Mouse (Mus musculus): Measurements from ENCODE around the gene Olfr649. TPM values are rescaled to one million over a fixed set of nuclear protein-coding genes. Genes with fewer than 3 reads are reported as not detected.

Olfr649 gene
- polyA plus RNA-seq (2014; fragmentation: Nextera tagmentation; extraction: Ambion mirVana), result not detected in 2 replicates

DNA sequence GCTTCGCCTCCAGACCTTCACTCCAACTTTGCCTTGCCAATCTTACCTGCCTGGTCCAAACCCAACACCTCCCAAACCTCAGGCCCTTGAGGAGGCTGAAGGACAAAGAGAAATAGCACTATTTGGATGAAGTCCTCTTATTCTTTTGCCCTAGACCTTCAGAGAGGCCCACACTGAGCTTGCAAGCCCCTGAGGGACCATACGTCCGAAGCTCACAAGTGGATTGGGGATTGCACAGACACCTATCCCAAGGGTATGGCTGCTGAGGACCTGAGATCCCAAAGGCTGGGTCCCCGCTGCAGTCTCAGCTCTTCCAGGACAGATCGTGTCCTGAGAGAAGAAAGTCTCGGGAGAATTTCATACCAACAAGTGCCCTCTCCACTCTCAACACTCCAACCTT lies at the start of gene Olfr649:
Gene Olfr649, minus strand, starts transcription at position 101 of the 400 bp plus-strand sequence.
- Histone ChIP-seq H3K9ac (ENCODE audit: low read length) (no peak within 1 kb of the TSS), H3K9me3 (ENCODE audit: control insufficient read depth, low read length) (no peaks in the 10 kb centered on the region), H3K4me1 (ENCODE audit: control insufficient read depth in 2 of 2, insufficient read depth in 2 of 2, low read length in 2 of 2) (no peaks in the 10 kb centered on the region), H3K27me3 (ENCODE audit: control insufficient read depth, insufficient read depth, low read length) (no peaks in the 10 kb centered on the region), H3K27ac (replicated peaks in 1 of 2; ENCODE audit: control insufficient read depth in 1 of 2, insufficient read depth in 1 of 2, low read depth in 2 of 2, low read length in 2 of 2) (no peak within 1 kb of the TSS), H3K4me2 (ENCODE audit: low read length) (no peak within 1 kb of the TSS), H3K4me3 (ENCODE audit: control insufficient read depth in 1 of 2, insufficient read depth in 1 of 2, low read depth in 1 of 2, low read length in 2 of 2) (no peak within 1 kb of the TSS), H3K36me3 (ENCODE audit: control insufficient read depth, insufficient read depth, low read length) (no peaks in the 10 kb centered on the region)
- ATAC-seq (ENCODE audit: insufficient number of reproducible peaks, insufficient read depth, low FRiP score, low read depth), result no peak
- 74% methylated on average over 6 of the region's 6 CpGs for WGBS

DNA sequence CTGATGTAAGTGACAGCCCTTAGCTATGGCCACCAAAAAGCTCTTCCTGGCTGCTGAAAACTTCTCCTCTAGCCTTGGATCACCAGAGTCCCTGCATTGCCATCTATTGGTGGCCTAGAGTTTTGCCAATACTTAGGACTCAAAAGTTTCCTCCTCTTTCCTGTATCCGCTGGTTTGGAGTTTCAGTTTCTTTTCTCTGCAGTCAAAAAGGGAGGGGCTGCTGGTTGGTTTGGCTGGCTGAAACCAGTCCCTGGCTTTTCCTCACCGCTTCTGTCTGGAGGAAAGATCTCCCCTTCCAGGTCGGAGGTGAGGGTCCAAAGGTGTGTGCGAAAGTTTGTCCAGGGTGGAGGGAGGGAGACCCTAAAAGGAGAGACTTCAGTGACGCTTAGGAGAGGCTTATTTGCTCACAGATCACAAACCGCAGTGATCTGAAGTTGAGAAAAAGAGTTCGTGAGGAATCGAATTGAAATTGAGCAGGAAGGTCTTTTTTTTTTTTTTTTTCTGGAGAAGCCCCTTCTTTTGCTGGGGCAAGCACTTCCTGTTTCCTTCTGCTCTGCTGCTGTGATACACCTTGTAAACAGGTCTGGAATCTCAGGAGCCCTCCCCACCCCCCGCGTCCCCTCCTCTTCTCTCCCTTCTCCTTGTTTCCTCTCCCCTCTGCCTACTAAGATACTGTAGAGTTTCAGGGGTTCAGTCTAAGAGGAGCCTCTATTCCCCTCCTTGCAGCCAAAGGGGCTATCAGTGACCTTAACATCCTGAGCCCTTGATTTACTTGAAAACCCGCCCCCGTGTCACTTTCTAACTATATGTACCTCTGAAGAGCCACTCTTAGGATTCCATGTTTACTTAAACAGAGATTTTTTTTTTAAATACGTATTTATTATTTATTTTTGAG lies 48.7 kb upstream of the Olfr649 start, which contains the start of gene Trim34a:
Gene Trim34a, plus strand, starts transcription at position 171 of the 895 bp plus-strand sequence.
- no peaks in the 10 kb centered on the region for H3K27me3 ChIP-seq (ENCODE audit: control insufficient read depth, insufficient read depth, low read length)
- H3K4me3 ChIP-seq (ENCODE audit: control insufficient read depth in 1 of 2, insufficient read depth in 1 of 2, low read depth in 1 of 2, low read length in 2 of 2), result peak within 1 kb of the TSS; percentile 56 to 83
- 4% methylated on average over 13 of the region's 13 CpGs for WGBS
- H3K4me2 ChIP-seq (ENCODE audit: low read length), result peak within 1 kb of the TSS; percentile 76
- H3K9me3 ChIP-seq (ENCODE audit: control insufficient read depth, low read length), result no peaks in the 10 kb centered on the region
- ATAC-seq (ENCODE audit: insufficient number of reproducible peaks, insufficient read depth, low FRiP score, low read depth), result peak; percentile 64; the same call in 1 of the 2 replicates
- H3K4me1 ChIP-seq (ENCODE audit: control insufficient read depth in 2 of 2, insufficient read depth in 2 of 2, low read length in 2 of 2), result no peaks in the 10 kb centered on the region
- peak within 1 kb of the TSS; percentile 55 to 70 for H3K27ac ChIP-seq (replicated peaks in 1 of 2; ENCODE audit: control insufficient read depth in 1 of 2, insufficient read depth in 1 of 2, low read depth in 2 of 2, low read length in 2 of 2)
- H3K36me3 ChIP-seq (ENCODE audit: control insufficient read depth, insufficient read depth, low read length), result no peaks in the 10 kb centered on the region
- peak within 1 kb of the TSS; percentile 75 for H3K9ac ChIP-seq (ENCODE audit: low read length)

DNA sequence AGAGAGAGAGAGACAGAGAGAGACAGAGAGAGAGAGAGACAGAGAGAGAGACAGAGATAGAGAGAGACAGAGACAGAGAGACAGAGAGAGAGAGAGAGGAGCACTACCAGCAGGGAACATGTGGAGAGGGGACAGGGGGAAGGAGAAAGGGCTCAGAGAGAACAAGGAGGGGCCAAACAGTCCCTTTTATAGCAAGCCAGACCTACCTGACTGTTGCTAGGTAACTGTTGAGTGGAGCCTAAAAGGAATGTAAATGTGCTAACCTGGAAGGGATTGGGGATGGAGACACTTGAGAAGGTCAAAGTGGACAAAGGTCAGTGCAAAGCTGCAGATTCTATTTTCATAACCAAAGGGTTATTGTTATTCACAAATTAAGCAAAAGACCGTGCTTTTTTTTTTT lies 47.8 kb upstream of the Olfr649 start:
- ATAC-seq (ENCODE audit: insufficient number of reproducible peaks, insufficient read depth, low FRiP score, low read depth), result no peak
- Histone ChIP-seq H3K9me3 (ENCODE audit: control insufficient read depth, low read length) (no peaks in the 10 kb centered on the region), H3K4me1 (ENCODE audit: control insufficient read depth in 2 of 2, insufficient read depth in 2 of 2, low read length in 2 of 2) (no peaks in the 10 kb centered on the region), H3K9ac (ENCODE audit: low read length) (peak overlapping the region; percentile 75; the same call in 1 of the 2 replicates), H3K27me3 (ENCODE audit: control insufficient read depth, insufficient read depth, low read length) (no peaks in the 10 kb centered on the region), H3K4me3 (ENCODE audit: control insufficient read depth in 1 of 2, insufficient read depth in 1 of 2, low read depth in 1 of 2, low read length in 2 of 2) (no peak overlapping the region), H3K36me3 (ENCODE audit: control insufficient read depth, insufficient read depth, low read length) (no peaks in the 10 kb centered on the region), H3K4me2 (ENCODE audit: low read length) (peak overlapping the region; percentile 76), H3K27ac (replicated peaks in 1 of 2; ENCODE audit: control insufficient read depth in 1 of 2, insufficient read depth in 1 of 2, low read depth in 2 of 2, low read length in 2 of 2) (no peak overlapping the region)
- WGBS, result 68% methylated on average over 1 of the region's 1 CpGs

DNA sequence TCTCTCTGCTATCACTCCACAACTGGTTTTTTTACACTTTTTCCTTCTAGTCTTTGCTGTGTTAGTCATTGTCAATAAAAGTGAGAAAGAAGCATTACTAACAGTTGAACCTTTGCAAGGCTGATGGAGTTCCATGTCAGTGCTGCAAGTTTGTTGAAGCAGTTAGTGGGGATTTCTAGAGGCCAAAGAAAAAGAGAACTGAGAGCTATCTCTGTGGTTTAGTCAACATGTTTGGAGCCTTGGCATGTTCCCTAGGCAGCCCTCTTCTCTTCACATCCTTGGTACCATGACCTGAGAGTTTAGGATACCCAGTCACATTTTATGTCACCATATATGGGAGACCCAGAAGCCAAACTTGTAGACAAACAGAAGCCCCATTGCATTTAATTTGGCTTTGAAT lies 45.1 kb upstream of the Olfr649 start:
- no peaks in the 10 kb centered on the region for H3K9me3 ChIP-seq (ENCODE audit: control insufficient read depth, low read length)
- H3K27me3 ChIP-seq (ENCODE audit: control insufficient read depth, insufficient read depth, low read length), result no peaks in the 10 kb centered on the region
- ATAC-seq (ENCODE audit: insufficient number of reproducible peaks, insufficient read depth, low FRiP score, low read depth), result no peak
- no peak overlapping the region for H3K9ac ChIP-seq (ENCODE audit: low read length)
- H3K4me2 ChIP-seq (ENCODE audit: low read length), result no peak overlapping the region
- no peaks in the 10 kb centered on the region for H3K36me3 ChIP-seq (ENCODE audit: control insufficient read depth, insufficient read depth, low read length)
- no peaks in the 10 kb centered on the region for H3K4me1 ChIP-seq (ENCODE audit: control insufficient read depth in 2 of 2, insufficient read depth in 2 of 2, low read length in 2 of 2)
- no peak overlapping the region for H3K4me3 ChIP-seq (ENCODE audit: control insufficient read depth in 1 of 2, insufficient read depth in 1 of 2, low read depth in 1 of 2, low read length in 2 of 2)
- H3K27ac ChIP-seq (replicated peaks in 1 of 2; ENCODE audit: control insufficient read depth in 1 of 2, insufficient read depth in 1 of 2, low read depth in 2 of 2, low read length in 2 of 2), result no peak overlapping the region

DNA sequence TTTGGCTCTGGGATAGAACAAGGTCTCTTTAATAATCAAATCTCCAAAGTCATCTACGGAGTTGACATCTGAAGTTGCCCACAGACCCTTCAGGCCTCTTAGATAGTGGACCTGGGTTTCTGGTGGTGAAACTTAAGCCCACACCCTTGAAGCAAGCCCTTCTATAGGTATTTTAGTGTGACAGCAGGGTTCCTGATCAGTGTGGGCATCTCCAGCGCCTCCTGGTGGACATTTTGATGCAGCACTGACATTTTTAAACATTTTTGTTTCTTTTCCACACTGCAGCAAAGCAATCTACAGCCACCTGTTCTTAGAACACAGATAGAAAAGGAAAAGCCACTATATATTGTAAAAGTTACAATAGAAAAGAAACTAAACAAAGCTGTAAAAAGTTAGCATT lies 35.4 kb upstream of the Olfr649 start:
- H3K4me1 ChIP-seq (ENCODE audit: control insufficient read depth in 2 of 2, insufficient read depth in 2 of 2, low read length in 2 of 2), result no peaks in the 10 kb centered on the region
- no peak overlapping the region for H3K9ac ChIP-seq (ENCODE audit: low read length)
- no peak overlapping the region for H3K4me2 ChIP-seq (ENCODE audit: low read length)
- 0 out of 2 replicates have a peak, but pooled peaks cover 11% of the 10 kb centered on the region for H3K36me3 ChIP-seq (ENCODE audit: control insufficient read depth, insufficient read depth, low read length)
- 25% methylated on average over 2 of the region's 2 CpGs for WGBS
- no peak overlapping the region for H3K4me3 ChIP-seq (ENCODE audit: control insufficient read depth in 1 of 2, insufficient read depth in 1 of 2, low read depth in 1 of 2, low read length in 2 of 2)
- no peaks in the 10 kb centered on the region for H3K9me3 ChIP-seq (ENCODE audit: control insufficient read depth, low read length)
- no peaks in the 10 kb centered on the region for H3K27me3 ChIP-seq (ENCODE audit: control insufficient read depth, insufficient read depth, low read length)
- no peak overlapping the region for H3K27ac ChIP-seq (replicated peaks in 1 of 2; ENCODE audit: control insufficient read depth in 1 of 2, insufficient read depth in 1 of 2, low read depth in 2 of 2, low read length in 2 of 2)
- ATAC-seq (ENCODE audit: insufficient number of reproducible peaks, insufficient read depth, low FRiP score, low read depth), result no peak

DNA sequence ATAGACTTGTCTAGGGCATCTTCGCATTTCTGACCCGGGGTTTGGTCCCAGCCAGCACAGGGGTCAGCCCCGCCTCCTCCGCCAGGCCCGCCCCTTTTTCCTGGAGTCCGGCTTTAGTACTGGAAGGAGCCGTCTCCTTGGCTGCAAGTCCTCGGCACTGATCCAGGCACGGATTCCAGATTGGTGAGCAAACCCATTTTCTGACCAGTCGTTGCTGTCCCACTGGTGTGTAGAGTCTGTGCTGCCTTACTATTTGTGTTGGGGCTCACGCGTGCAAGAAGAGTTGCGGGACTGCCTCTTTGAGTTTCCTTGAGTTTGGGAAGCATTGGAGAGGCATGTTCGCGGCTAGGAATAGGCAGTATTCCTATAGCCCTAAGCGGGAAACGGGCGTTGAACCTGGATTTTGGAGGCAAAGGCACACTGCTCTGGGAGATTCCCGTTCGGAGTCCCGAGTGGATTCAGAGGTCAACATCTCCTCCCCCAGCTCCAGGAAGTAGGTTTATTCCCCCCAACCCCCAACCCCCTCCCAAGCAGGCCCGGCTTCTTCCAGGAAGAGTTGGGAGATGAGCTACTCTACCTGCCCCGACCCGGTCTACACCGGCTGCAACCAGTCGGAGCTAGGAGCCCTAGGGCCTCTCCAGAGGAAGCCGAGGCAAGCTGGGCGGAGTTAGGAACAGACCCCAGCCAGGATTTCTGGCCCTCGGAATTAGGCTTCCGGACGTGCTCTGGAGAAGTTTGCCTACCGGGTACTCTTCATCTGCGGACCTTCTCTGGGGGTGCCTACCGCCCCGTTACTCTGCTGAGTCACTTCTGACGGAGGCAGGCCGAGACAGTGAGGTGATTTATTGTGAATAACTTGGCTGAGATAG lies 23.1 kb upstream of the Olfr649 start, which contains the start of gene Trim6:
Gene Trim6, plus strand, starts transcription at position 93 of the 869 bp plus-strand sequence.
- 1% methylated on average over 37 of the region's 37 CpGs for WGBS
- H3K4me1 ChIP-seq (ENCODE audit: control insufficient read depth in 2 of 2, insufficient read depth in 2 of 2, low read length in 2 of 2), result peaks cover 0 to 5% of the 10 kb centered on the region in 2 experiments; a peak in 1 of 4 replicates
- H3K9ac ChIP-seq (ENCODE audit: low read length), result peak within 1 kb of the TSS; percentile 75
- no peaks in the 10 kb centered on the region for H3K36me3 ChIP-seq (ENCODE audit: control insufficient read depth, insufficient read depth, low read length)
- ATAC-seq (ENCODE audit: insufficient number of reproducible peaks, insufficient read depth, low FRiP score, low read depth), result peak; percentile 81
- no peaks in the 10 kb centered on the region for H3K27me3 ChIP-seq (ENCODE audit: control insufficient read depth, insufficient read depth, low read length)
- H3K9me3 ChIP-seq (ENCODE audit: control insufficient read depth, low read length), result no peaks in the 10 kb centered on the region
- H3K27ac ChIP-seq (replicated peaks in 1 of 2; ENCODE audit: control insufficient read depth in 1 of 2, insufficient read depth in 1 of 2, low read depth in 2 of 2, low read length in 2 of 2), result peak within 1 kb of the TSS; percentile 53 to 83
- peak within 1 kb of the TSS; percentile 80 for H3K4me2 ChIP-seq (ENCODE audit: low read length)
- peak within 1 kb of the TSS; percentile 56 to 66 for H3K4me3 ChIP-seq (ENCODE audit: control insufficient read depth in 1 of 2, insufficient read depth in 1 of 2, low read depth in 1 of 2, low read length in 2 of 2)

DNA sequence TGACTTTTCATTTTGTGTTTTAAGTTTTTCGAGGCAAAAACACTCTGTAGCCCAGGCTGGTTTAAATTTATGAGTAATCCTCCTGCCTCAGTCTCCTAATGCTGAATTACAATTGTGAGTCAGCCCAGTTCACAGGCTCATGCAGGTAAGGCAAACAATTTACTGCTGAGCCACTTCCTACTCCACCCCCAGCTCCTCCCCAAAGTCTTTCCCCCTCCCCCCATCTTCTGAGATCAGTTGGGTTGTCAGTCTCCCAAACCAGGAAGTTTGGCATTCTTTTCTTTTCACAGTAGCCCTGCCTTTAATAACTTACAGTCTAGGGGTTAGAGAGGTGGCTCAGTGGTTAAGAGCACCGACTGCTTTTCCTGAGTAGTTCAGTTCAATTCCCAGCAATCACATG lies 22.1 kb upstream of the Olfr649 start:
- WGBS, result 79% methylated on average over 2 of the region's 2 CpGs
- no peak for ATAC-seq (ENCODE audit: insufficient number of reproducible peaks, insufficient read depth, low FRiP score, low read depth)

More for the DNA sequence above, 22.1 kb upstream of the Olfr649 start:
- Histone ChIP-seq H3K4me2 (ENCODE audit: low read length) (no peak overlapping the region), H3K27ac (replicated peaks in 1 of 2; ENCODE audit: control insufficient read depth in 1 of 2, insufficient read depth in 1 of 2, low read depth in 2 of 2, low read length in 2 of 2) (no peak overlapping the region), H3K9ac (ENCODE audit: low read length) (no peak overlapping the region), H3K36me3 (ENCODE audit: control insufficient read depth, insufficient read depth, low read length) (no peaks in the 10 kb centered on the region), H3K4me3 (ENCODE audit: control insufficient read depth in 1 of 2, insufficient read depth in 1 of 2, low read depth in 1 of 2, low read length in 2 of 2) (no peak overlapping the region), H3K4me1 (ENCODE audit: control insufficient read depth in 2 of 2, insufficient read depth in 2 of 2, low read length in 2 of 2) (peaks cover 0 to 5% of the 10 kb centered on the region in 2 experiments; a peak in 1 of 4 replicates), H3K27me3 (ENCODE audit: control insufficient read depth, insufficient read depth, low read length) (no peaks in the 10 kb centered on the region), H3K9me3 (ENCODE audit: control insufficient read depth, low read length) (no peaks in the 10 kb centered on the region)

Data from heart, embryonic 14.5 days (tissue).